Mouse (Mus musculus): ENCODE data around the gene Slfnl1. TPM values are rescaled to one million over a fixed set of nuclear protein-coding genes. Genes with fewer than 3 reads are reported as not detected.

The Slfnl1 gene
- polyA plus RNA-seq, 1 experiment from 2014 or later, result 0.10 TPM

- no peak overlapping the region for H3K9ac ChIP-seq
- no peak overlapping the region for H3K4me2 ChIP-seq
- ATAC-seq (ENCODE audit: low FRiP score, low read depth), result no peak
- WGBS, result 83% methylated on average over 1 of the region's 1 CpGs
- peaks cover 81% of the 10 kb centered on the region for H3K36me3 ChIP-seq
- H3K27ac ChIP-seq (replicated peaks), result no peak overlapping the region
- no peaks in the 10 kb centered on the region for H3K4me1 ChIP-seq (replicated peaks)
- H3K4me3 ChIP-seq, result no peak overlapping the region
- no peaks in the 10 kb centered on the region for H3K27me3 ChIP-seq
- H3K9me3 ChIP-seq, result no peaks in the 10 kb centered on the region
These were observed 12.9 kb downstream of the Slfnl1 start for GRCm38 (mm10) chr4:120544896-120545295.

GRCm38 (mm10) chr4:120556592-120556991 lies 24.6 kb downstream of the Slfnl1 start:
- Histone ChIP-seq H3K27ac (replicated peaks) (no peak overlapping the region), H3K9me3 (no peaks in the 10 kb centered on the region), H3K4me2 (no peak overlapping the region), H3K4me3 (no peak overlapping the region), H3K27me3 (no peaks in the 10 kb centered on the region), H3K9ac (no peak overlapping the region), H3K36me3 (peaks cover 78% of the 10 kb centered on the region), H3K4me1 (replicated peaks) (no peaks in the 10 kb centered on the region)
- 98% methylated on average over 6 of the region's 6 CpGs for WGBS
- no peak for ATAC-seq (ENCODE audit: low FRiP score, low read depth)

- Histone ChIP-seq H3K9ac (no peak overlapping the region), H3K36me3 (peaks cover 36% of the 10 kb centered on the region), H3K27me3 (no peaks in the 10 kb centered on the region), H3K9me3 (no peaks in the 10 kb centered on the region), H3K4me3 (no peak overlapping the region), H3K4me2 (no peak overlapping the region), H3K4me1 (replicated peaks) (peaks cover 29% of the 10 kb centered on the region), H3K27ac (replicated peaks) (no peak overlapping the region)
- 89% methylated on average over 2 of the region's 2 CpGs for WGBS
- no peak for ATAC-seq (ENCODE audit: low FRiP score, low read depth)
These were observed 33.7 kb downstream of the Slfnl1 start for GRCm38 (mm10) chr4:120565726-120566125.

- Histone ChIP-seq H3K27me3 (no peaks in the 10 kb centered on the region), H3K9me3 (no peaks in the 10 kb centered on the region), H3K4me3 (no peak overlapping the region), H3K4me1 (replicated peaks) (peaks cover 37% of the 10 kb centered on the region), H3K4me2 (peak overlapping the region; percentile 76), H3K36me3 (peaks cover 22% of the 10 kb centered on the region), H3K27ac (replicated peaks) (0 out of 2 replicates have a peak overlapping the region, but pooled peaks have one; percentile 7), H3K9ac (no peak overlapping the region)
- 52% methylated on average over 5 of the region's 5 CpGs for WGBS
- no peak for ATAC-seq (ENCODE audit: low FRiP score, low read depth)
These were observed 36.0 kb downstream of the Slfnl1 start for GRCm38 (mm10) chr4:120568005-120568404.

- Histone ChIP-seq H3K27ac (replicated peaks) (peak overlapping the region; percentile 98), H3K36me3 (peaks cover 16% of the 10 kb centered on the region), H3K9me3 (no peaks in the 10 kb centered on the region), H3K4me3 (peak overlapping the region; percentile 86), H3K4me2 (peak overlapping the region; percentile 76), H3K27me3 (no peaks in the 10 kb centered on the region), H3K4me1 (replicated peaks) (peaks cover 37% of the 10 kb centered on the region), H3K9ac (peak overlapping the region; percentile 83)
- 7% methylated on average over 4 of the region's 4 CpGs for whole genome bisulfite sequencing
- ATAC-seq (ENCODE audit: low FRiP score, low read depth), result no peak
These were observed 37.0 kb downstream of the Slfnl1 start for GRCm38 (mm10) chr4:120569025-120569424.

GRCm38 (mm10) chr4:120569486-120570437 lies 37.7 kb downstream of the Slfnl1 start, which contains the start of gene Ctps:
Ctps (minus strand) TSS chr4:120570276.
- Histone ChIP-seq H3K27me3 (no peaks in the 10 kb centered on the region), H3K9me3 (no peaks in the 10 kb centered on the region), H3K9ac (peak within 1 kb of the TSS; percentile 83), H3K4me2 (peak within 1 kb of the TSS; percentile 76), H3K4me3 (peak within 1 kb of the TSS; percentile 86), H3K27ac (replicated peaks) (peak within 1 kb of the TSS; percentile 98), H3K36me3 (peaks cover 10% of the 10 kb centered on the region), H3K4me1 (replicated peaks) (peaks cover 37% of the 10 kb centered on the region)
- ATAC-seq (ENCODE audit: low FRiP score, low read depth), result peak; percentile 98
- WGBS, result under 1% methylated on average over 81 of the region's 97 CpGs

- under 1% methylated on average over 27 of the region's 27 CpGs for WGBS
- ATAC-seq (ENCODE audit: low FRiP score, low read depth), result peak; percentile 83
These were observed 38.5 kb downstream of the Slfnl1 start for GRCm38 (mm10) chr4:120570438-120571069.

GRCm38 (mm10) chr4:120571070-120571464 lies 39.0 kb downstream of the Slfnl1 start:
- Histone ChIP-seq H3K9ac (peak overlapping the region; percentile 83), H3K4me1 (replicated peaks) (peaks cover 33% of the 10 kb centered on the region), H3K4me3 (peak overlapping the region; percentile 86), H3K36me3 (0 out of 2 replicates have a peak, but pooled peaks cover 3% of the 10 kb centered on the region), H3K27me3 (no peaks in the 10 kb centered on the region), H3K4me2 (peak overlapping the region; percentile 76), H3K9me3 (no peaks in the 10 kb centered on the region), H3K27ac (replicated peaks) (peak overlapping the region; percentile 98)
- ATAC-seq (ENCODE audit: low FRiP score, low read depth), result no peak
- 80% methylated on average over 3 of the region's 3 CpGs for WGBS

More at GRCm38 (mm10) chr4:120570438-120571069, 38.5 kb downstream of the Slfnl1 start:
- H3K9ac ChIP-seq, result peak overlapping the region; percentile 83
- H3K9me3 ChIP-seq, result no peaks in the 10 kb centered on the region
- H3K27ac ChIP-seq (replicated peaks), result peak overlapping the region; percentile 98
- no peaks in the 10 kb centered on the region for H3K27me3 ChIP-seq
- H3K4me2 ChIP-seq, result peak overlapping the region; percentile 76
- peaks cover 36% of the 10 kb centered on the region for H3K4me1 ChIP-seq (replicated peaks)
- H3K36me3 ChIP-seq, result 0 out of 2 replicates have a peak, but pooled peaks cover 3% of the 10 kb centered on the region
- H3K4me3 ChIP-seq, result peak overlapping the region; percentile 86

GRCm38 (mm10) chr4:120571691-120572090 lies 39.7 kb downstream of the Slfnl1 start:
- no peak overlapping the region for H3K4me3 ChIP-seq
- peaks cover 33% of the 10 kb centered on the region for H3K4me1 ChIP-seq (replicated peaks)
- no peaks in the 10 kb centered on the region for H3K27me3 ChIP-seq
- H3K36me3 ChIP-seq, result 0 out of 2 replicates have a peak, but pooled peaks cover 2% of the 10 kb centered on the region
- no peak for ATAC-seq (ENCODE audit: low FRiP score, low read depth)
- H3K9ac ChIP-seq, result no peak overlapping the region
- 76% methylated on average over 3 of the region's 3 CpGs for WGBS
- H3K9me3 ChIP-seq, result no peaks in the 10 kb centered on the region
- no peak overlapping the region for H3K27ac ChIP-seq (replicated peaks)
- no peak overlapping the region for H3K4me2 ChIP-seq

- Histone ChIP-seq H3K9me3 (no peaks in the 10 kb centered on the region), H3K4me1 (replicated peaks) (no peaks in the 10 kb centered on the region), H3K4me3 (no peak overlapping the region), H3K27me3 (no peaks in the 10 kb centered on the region), H3K4me2 (no peak overlapping the region), H3K36me3 (no peaks in the 10 kb centered on the region), H3K27ac (replicated peaks) (no peak overlapping the region), H3K9ac (no peak overlapping the region)
- 84% methylated on average over 5 of the region's 5 CpGs for WGBS
- no peak for ATAC-seq (ENCODE audit: low FRiP score, low read depth)
These were observed 48.9 kb downstream of the Slfnl1 start for GRCm38 (mm10) chr4:120580894-120581293.

- H3K4me3 ChIP-seq, result no peak overlapping the region
- H3K9me3 ChIP-seq, result no peaks in the 10 kb centered on the region
- no peaks in the 10 kb centered on the region for H3K27me3 ChIP-seq
- no peaks in the 10 kb centered on the region for H3K4me1 ChIP-seq (replicated peaks)
- WGBS, result 85% methylated on average over 9 of the region's 9 CpGs
- H3K9ac ChIP-seq, result no peak overlapping the region
- no peaks in the 10 kb centered on the region for H3K36me3 ChIP-seq
- no peak overlapping the region for H3K4me2 ChIP-seq
- ATAC-seq (ENCODE audit: low FRiP score, low read depth), result no peak
- H3K27ac ChIP-seq (replicated peaks), result no peak overlapping the region
These were observed 49.7 kb downstream of the Slfnl1 start for GRCm38 (mm10) chr4:120581711-120582110.

Measured in hindbrain, embryonic 15.5 days (tissue).